Mouse (Mus musculus): ENCODE results near the gene Gm19965. TPM values are rescaled to one million over a fixed set of nuclear protein-coding genes. Genes with fewer than 3 reads are reported as not detected.

Gm19965 gene
- total RNA-seq (2023): not detected

DNA sequence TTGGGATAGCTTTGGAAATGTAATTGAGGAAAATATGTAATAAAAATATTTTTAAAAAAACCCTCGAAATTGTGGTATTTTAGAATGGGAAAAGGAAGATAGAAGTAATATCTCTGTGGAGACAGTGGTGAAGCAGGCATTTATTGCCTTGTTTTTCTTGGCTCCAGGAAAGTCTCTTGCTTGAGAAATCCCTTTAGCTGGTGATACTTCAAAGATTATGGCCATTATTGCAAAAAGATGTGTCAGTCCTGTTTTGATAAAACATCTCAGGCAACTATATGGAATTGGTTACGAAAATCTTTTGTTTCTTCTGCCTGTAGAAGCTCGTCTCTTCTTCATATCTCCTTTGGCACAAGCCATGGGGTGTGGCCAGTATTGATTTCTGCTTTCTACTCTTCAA is at the start of gene Gm19965:
Gene Gm19965, plus strand, starts transcription at position 301 of the 400 bp plus-strand sequence.

Measured in neutrophil, adult 59 days (primary cell).